Mouse (Mus musculus) E14TG2a.4 (cell line): ENCODE data around the gene Zfp62.

Source experiments
- H3K27me3 ChIP-seq: 2 replicates; pipeline ENCODE4 v1.6.1; 2014; ENCODE audit warnings: low read length, control low read depth; ENCODE audit not compliant: insufficient read depth
- H3K36me3 ChIP-seq: 2 replicates; pipeline ENCODE4 v1.6.1; 2014; ENCODE audit warnings: low read length, control low read depth; ENCODE audit not compliant: insufficient read depth
- H3K4me1 ChIP-seq: replicated peaks from 2 replicates; pipeline ENCODE4 v1.6.1; 2014; ENCODE audit warnings: low read depth, low read length, control low read depth
- H3K4me3 ChIP-seq: replicated peaks from 2 replicates; pipeline ENCODE4 v1.5.1; 2014; ENCODE audit warnings: mild to moderate bottlenecking, low read length
- H3K9me3 ChIP-seq: 2 replicates; pipeline ENCODE4 v1.6.1; 2014; ENCODE audit warnings: low read length, control low read depth
- CTCF ChIP-seq: conservative IDR thresholded peaks from 2 replicates; pipeline ENCODE4 v1.5.1; 2014; ENCODE audit warnings: low read length
- NANOG ChIP-seq: IDR thresholded peaks from 2 replicates; pipeline ENCODE4 v1.6.1; 2014; ENCODE audit warnings: borderline replicate concordance, low read length, mixed read lengths
- POU5F1 ChIP-seq: IDR thresholded peaks from 2 replicates; pipeline ENCODE4 v1.6.1; 2014; ENCODE audit warnings: low read length, borderline replicate concordance

Zfp62 gene

GRCm38 (mm10) chr11:49260598-49261312 lies 57.7 kb downstream of the Zfp62 start:
- H3K4me1 ChIP-seq = peaks cover 46% of the 10 kb centered on the region
- peaks cover 4% of the 10 kb centered on the region; the same call in 1 of the 2 replicates for H3K36me3 ChIP-seq
- H3K9me3 ChIP-seq = no peaks in the 10 kb centered on the region
- H3K4me3 ChIP-seq = peak overlapping the region; percentile 70
- H3K27me3 ChIP-seq = no peaks in the 10 kb centered on the region
- no peak for TF ChIP-seq NANOG
- no peak for TF ChIP-seq POU5F1
- no peak for TF ChIP-seq CTCF

- Histone ChIP-seq H3K4me1 (peaks cover 46% of the 10 kb centered on the region), H3K4me3 (peak overlapping the region; percentile 70), H3K36me3 (peaks cover 4% of the 10 kb centered on the region; the same call in 1 of the 2 replicates), H3K27me3 (no peaks in the 10 kb centered on the region), H3K9me3 (no peaks in the 10 kb centered on the region)
- TF ChIP-seq CTCF (no peak), NANOG (no peak), POU5F1 (no peak; the same call in 1 of the 2 replicates)
Observed at GRCm38 (mm10) chr11:49261313-49261855, 58.3 kb downstream of the Zfp62 start.

GRCm38 (mm10) chr11:49262286-49262685 lies 59.2 kb downstream of the Zfp62 start:
- TF ChIP-seq POU5F1 (no peak), NANOG (no peak)
- Histone ChIP-seq H3K27me3 (no peaks in the 10 kb centered on the region), H3K4me3 (peak overlapping the region; percentile 70), H3K9me3 (no peaks in the 10 kb centered on the region), H3K36me3 (peaks cover 4% of the 10 kb centered on the region; the same call in 1 of the 2 replicates), H3K4me1 (peaks cover 46% of the 10 kb centered on the region)

- no peaks in the 10 kb centered on the region for H3K27me3 ChIP-seq
- no peaks in the 10 kb centered on the region for H3K9me3 ChIP-seq
- H3K4me1 ChIP-seq = peaks cover 46% of the 10 kb centered on the region
- no peak for TF ChIP-seq NANOG
- TF ChIP-seq POU5F1 = no peak
- no peak for TF ChIP-seq CTCF
- H3K36me3 ChIP-seq = peaks cover 4% of the 10 kb centered on the region; the same call in 1 of the 2 replicates
- H3K4me3 ChIP-seq = no peak overlapping the region
Observed at GRCm38 (mm10) chr11:49263149-49263548, 60.1 kb downstream of the Zfp62 start.

GRCm38 (mm10) chr11:49264081-49264480 lies 61.0 kb downstream of the Zfp62 start:
- no peaks in the 10 kb centered on the region for H3K9me3 ChIP-seq
- H3K27me3 ChIP-seq = no peaks in the 10 kb centered on the region
- TF ChIP-seq CTCF (no peak), NANOG (no peak), POU5F1 (no peak)
- H3K4me3 ChIP-seq = no peak overlapping the region
- H3K36me3 ChIP-seq = peaks cover 4% of the 10 kb centered on the region; the same call in 1 of the 2 replicates
- peaks cover 46% of the 10 kb centered on the region for H3K4me1 ChIP-seq

- Histone ChIP-seq H3K9me3 (no peaks in the 10 kb centered on the region), H3K4me1 (peaks cover 46% of the 10 kb centered on the region), H3K36me3 (peaks cover 4% of the 10 kb centered on the region; the same call in 1 of the 2 replicates), H3K27me3 (no peaks in the 10 kb centered on the region), H3K4me3 (no peak overlapping the region)
- no peak for TF ChIP-seq NANOG
- no peak for TF ChIP-seq POU5F1
Observed at GRCm38 (mm10) chr11:49264622-49265021, 61.5 kb downstream of the Zfp62 start.

- H3K36me3 ChIP-seq = peaks cover 4% of the 10 kb centered on the region; the same call in 1 of the 2 replicates
- no peaks in the 10 kb centered on the region for H3K27me3 ChIP-seq
- peaks cover 45% of the 10 kb centered on the region for H3K4me1 ChIP-seq
- no peaks in the 10 kb centered on the region for H3K9me3 ChIP-seq
- no peak overlapping the region for H3K4me3 ChIP-seq
- TF ChIP-seq NANOG = no peak
Observed at GRCm38 (mm10) chr11:49265101-49265500, 62.0 kb downstream of the Zfp62 start.

- Histone ChIP-seq H3K36me3 (peaks cover 4% of the 10 kb centered on the region; the same call in 1 of the 2 replicates), H3K4me1 (peaks cover 29% of the 10 kb centered on the region), H3K9me3 (no peaks in the 10 kb centered on the region), H3K27me3 (no peaks in the 10 kb centered on the region), H3K4me3 (no peak overlapping the region)
- TF ChIP-seq CTCF (no peak), NANOG (no peak), POU5F1 (no peak)
Observed at GRCm38 (mm10) chr11:49266671-49267070, 63.6 kb downstream of the Zfp62 start.
